Mouse (Mus musculus) left cerebral cortex, postnatal 4 days (tissue): Measurements from ENCODE around the gene Arhgef33. TPM values are rescaled to one million over a fixed set of nuclear protein-coding genes. Genes with fewer than 3 reads are reported as not detected.

Experiments used
- DNase-seq: peaks from one replicate; pipeline ENCODE4 v3.0.0-alpha.2; 2022
- intact Hi-C: fragments of 180-260 bp; cut with DNase I; formaldehyde crosslinking; loops from one replicate; pipeline ENCODE4 v1.15.1; 2025
- total RNA-seq, 2 experiments: library from RNA; stranded (reverse); gene quantifications; 2 replicates each; pipeline ENCODE4 v1.2.3; 2021

The Arhgef33 gene
- total RNA-seq, 2 experiments from 2014 or later = 2.4 to 3.0 TPM

DNA sequence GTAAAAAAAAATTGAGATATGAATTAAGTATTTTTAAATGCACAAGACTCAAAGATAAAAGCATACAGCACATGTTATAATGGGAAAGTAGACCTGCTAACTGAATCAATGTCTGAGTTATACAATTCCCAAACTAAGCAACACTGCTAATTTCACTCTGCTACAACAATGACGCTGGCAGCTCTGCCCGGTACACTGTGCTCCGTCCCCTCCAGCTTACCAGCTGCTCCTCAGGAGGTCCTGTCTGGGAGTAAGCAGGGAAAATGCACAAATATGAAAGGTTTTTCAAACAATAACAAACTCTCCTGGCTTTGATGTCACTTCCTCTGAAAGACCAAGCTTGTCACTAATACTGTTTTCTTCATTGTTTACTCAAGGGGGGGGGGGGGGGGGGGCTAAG is 127.2 kb downstream of the Arhgef33 start:
- intact Hi-C loops = no loop called here
- no peak for DNase-seq

DNA sequence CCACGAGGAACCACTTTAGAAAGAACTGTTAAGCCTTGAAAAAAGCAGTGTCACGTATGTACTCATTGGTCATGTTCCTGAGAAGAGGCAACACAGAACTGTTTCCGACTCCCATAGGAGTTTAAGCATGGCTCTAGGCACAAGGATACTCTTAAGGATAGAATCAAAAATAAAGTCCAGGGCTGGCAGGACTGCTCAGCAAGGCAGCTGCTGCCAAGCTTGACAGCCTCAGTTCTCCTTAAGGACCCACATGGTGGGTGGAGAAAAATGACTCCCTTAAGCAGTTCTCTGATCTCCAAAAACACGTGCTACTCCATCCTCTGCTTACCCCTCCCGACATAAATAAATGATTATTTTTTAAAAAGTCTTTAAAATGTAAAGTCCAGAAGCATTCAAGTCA is 128.5 kb downstream of the Arhgef33 start:
- DNase-seq = no peak
- intact Hi-C loops = no loop called here

DNA sequence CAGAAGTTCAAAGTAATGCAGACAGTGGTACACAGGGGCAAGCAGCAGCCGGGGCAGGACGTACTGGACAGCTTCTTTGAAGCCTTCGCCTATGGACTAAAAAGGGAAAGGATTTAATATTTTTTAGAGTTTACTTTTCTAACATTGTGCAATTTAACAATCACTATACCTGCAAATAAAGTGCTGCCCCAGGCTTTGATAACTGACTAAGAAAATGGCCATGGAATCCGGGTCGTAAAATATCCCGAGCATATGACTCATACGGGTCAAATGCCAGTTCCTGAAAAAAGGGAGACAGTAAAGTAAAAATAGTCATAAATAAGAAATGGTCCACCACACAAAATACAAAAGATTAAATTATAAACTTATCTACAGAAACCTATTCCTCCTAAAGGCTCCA is 138.2 kb downstream of the Arhgef33 start:
- DNase-seq = no peak
- intact Hi-C loops = no loop called here

DNA sequence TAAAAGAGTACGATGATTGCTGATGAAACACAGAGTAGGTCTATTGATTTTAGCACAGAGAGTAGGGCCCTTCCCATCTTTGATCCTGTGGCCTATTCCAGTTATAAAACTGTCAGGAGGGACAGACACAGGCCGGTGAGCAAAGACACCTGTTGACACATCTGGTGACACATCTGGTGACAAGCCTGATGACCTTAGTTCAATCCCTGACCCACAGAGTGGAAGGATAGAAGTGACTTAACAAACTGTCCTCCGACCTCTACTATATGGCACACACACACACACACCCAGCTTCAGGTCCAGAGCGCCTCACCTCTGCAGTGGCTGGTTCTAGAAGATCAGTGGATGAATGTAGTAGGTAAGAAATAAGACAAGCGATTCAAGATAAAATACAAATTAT is 139.3 kb downstream of the Arhgef33 start:
- intact Hi-C loops = no loop called here

More for the DNA sequence above, 139.3 kb downstream of the Arhgef33 start:
- DNase-seq = no peak

Other genes starting within 250 kb of the Arhgef33 start
- 10 to 100 TPM; 86.5 to 92.9 TPM for gene Hnrnpll, start 245.1 kb upstream of the Arhgef33 start, total RNA-seq
- gene Galm, start 179.9 kb upstream of the Arhgef33 start, total RNA-seq = 1 to 10 TPM; 1.2 to 1.5 TPM
- gene Srsf7, start 100.1 kb upstream of the Arhgef33 start, total RNA-seq = 100 to 1,000 TPM; 179 to 182 TPM
- under 1 TPM in 1 of 2 experiments, not detected in 1; 0.28 TPM for gene Ttc39d, start 99.9 kb upstream of the Arhgef33 start, total RNA-seq
- 1 to 10 TPM; 6.8 to 8.4 TPM for gene Gemin6, start 83.0 kb upstream of the Arhgef33 start, total RNA-seq
- 10 to 100 TPM; 13.6 to 18.2 TPM for gene Morn2, start 17.2 kb upstream of the Arhgef33 start, total RNA-seq
- gene Dhx57, start 16.9 kb upstream of the Arhgef33 start, total RNA-seq = 100 to 1,000 TPM; 102 to 103 TPM
- gene Gm10190, start 66.1 kb downstream of the Arhgef33 start, total RNA-seq = 1 to 10 TPM; 1.9 to 2.6 TPM
- gene Sos1, start 173.0 kb downstream of the Arhgef33 start, total RNA-seq = 10 to 100 TPM; 43.5 to 45.9 TPM